Mouse (Mus musculus) natural killer cell, adult 2 months (primary cell): Measurements from ENCODE around the gene Cntn5.

ENCODE experiments used
- DNase-seq, 2 experiments: peaks; one replicate each; pipeline ENCODE4 v3.0.0; 2022; ENCODE audit warnings: low spot score in 2 of 2

Cntn5 gene

DNA sequence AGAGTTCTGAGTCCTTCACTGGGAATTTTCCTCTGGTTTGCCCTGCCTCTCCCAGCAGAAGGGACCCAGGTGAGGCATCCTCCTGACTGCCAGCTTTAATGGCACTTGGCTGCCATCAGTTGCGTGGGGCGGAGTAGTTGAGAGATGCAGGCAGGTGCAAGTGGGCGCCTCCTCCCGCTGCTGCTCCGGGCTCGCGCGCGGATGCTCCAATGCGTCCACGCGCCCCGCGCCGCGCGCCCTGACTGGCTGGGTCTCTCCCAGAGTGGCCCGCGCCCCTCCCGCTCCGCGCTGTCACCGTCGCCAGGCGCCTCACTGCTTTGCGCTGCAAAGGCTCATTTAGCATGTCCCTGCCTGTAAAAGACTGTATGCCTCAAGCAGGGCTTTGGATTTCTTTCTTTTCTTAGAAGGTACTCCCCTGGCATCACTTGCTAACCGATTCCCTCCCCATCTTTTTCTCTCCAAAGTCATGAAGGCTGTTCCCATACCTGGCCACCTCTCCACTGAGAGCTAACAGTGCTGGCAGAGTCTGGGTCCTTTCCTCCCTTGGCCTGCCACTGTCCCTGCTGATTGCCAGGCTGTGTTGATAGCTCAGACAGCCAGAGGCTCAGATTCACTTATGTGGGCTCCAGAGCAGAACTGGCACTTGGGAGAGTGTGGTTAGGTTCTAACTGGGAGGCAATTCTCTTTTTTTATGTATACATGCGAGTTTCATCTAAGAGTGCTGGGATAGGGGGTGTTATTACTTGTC lies at the start of gene Cntn5:
Gene Cntn5 (minus strand): TSS at position 160 of the 748 bp plus-strand sequence.
- DNase-seq, result no peak

DNA sequence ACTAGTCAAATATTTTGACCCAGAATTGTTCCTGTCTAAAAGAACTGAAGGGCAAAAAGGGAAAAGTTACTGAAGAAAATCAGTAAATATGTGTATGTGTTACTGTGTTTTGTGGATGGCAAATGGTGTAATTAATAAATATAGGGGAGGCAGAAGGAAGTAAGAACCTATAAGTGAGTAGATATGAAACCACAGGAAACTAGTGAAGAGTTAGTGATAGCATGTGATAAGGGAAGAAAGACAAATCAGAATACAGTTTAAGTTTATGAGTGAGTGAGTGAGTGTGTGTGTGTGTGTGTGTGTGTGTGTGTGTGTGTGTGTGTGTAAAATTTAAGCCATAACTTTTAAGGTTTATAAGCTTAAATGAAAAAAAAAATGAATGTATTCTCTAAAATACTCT lies 45.9 kb upstream of the Cntn5 start:
- no peak for DNase-seq

DNA sequence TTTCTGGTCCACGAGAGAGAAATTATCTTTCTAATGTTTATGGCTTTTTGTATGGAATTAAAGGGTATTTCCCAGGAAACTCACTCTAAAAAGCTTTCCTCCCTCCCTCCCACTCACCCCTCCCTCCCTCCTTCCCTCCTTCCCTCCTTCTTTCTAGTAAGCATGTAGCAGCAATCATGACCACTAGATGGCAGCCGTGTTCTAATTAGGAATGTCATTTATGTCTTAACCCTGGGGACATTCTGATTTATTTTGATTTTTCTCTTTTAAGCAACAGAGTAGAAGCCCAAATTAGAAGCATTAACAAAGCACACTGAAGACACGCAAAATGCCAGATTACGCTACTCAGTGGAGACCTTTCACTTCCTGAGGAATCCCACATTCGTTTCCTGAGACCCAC lies 5.0 kb upstream of the Cntn5 start:
- DNase-seq, result peak in 1 of 2 experiments; percentile 4

DNA sequence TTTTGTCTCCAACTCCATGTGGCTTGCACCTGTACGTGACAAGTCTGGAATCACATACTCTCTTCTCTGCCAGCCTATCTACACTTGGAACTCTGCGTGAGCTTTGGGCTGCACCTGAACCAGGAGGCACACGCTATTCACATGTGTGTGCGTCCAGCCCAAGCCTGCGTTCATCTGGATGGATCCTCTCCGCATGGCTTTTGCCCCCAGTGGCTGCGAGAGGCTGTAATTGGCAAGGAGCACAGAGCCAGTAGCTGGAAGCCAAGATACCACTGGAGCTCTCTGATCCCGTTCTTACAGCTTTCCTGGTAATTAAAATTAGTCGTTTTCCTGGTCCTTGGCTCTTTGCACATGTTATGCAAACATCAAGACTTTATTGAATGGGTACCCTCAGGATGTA lies 1.1 kb upstream of the Cntn5 start:
- no peak for DNase-seq

DNA sequence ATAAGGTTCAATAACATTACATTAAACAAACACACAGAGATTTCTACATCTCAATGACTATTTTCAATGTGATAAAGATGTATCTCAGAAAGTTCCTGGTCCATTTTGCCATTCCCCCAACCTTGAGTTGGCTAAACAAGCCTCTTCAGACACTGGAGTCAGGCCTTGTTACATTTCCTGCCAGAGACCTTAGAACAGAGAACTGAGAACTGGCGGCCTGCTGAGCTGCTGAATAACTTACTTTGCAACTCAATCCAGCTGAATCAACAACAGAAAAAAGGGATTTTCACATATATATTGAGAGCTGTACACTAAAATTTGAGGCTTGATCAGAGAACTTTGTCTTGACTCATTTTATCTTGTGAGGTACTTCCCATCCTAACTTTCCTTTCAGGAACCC lies 24.8 kb downstream of the Cntn5 start:
- no peak for DNase-seq

DNA sequence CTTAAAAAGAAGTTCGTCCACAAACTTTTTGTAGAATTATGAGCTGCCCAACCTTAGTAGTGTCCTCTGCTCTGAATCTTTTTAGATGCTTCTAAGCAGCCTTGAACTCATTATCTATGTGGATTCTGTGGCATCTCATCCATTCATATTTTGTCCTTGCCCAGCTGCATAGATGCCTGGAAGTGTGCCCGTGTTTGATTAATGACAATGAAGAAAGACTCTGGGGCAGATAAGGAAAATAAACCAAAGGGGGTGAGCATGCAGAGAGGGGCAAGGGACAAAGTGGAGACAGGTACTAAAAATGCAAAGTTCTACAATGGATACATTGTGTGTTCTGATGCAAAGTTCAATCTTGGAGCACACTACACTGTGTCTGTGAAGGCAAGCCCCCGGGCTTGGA lies 30.7 kb downstream of the Cntn5 start:
- no peak for DNase-seq

DNA sequence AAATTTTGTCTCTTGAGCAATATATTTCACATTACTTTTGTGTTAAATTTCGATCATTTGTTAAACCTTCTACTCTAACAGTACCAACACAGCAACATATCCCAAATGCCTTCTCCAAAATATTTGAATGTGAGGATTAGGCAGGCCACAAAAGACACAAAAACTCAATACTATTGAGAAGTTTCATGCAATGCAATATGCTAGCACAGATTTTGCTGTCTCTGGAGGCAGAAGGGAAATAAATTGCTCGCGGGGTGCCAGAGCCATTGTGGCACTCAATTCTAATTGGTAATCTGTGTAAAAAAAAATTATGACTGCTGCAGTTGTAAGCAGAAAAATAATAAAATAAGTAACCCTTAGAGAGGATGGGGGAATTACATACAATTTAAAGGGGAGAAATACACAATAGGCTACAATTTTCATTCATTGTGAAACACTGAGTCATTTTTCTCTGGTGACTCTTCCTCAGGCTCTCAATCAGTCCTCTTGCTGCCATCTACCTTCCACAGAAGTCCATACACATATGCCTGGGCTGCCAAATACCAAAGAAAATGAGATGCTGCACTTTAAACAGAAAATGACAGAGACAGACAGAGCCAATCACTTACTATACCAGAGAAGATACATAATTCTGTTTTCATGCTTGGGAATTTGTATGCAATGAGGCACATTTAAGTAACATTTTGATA lies 48.2 kb downstream of the Cntn5 start:
- DNase-seq, result no peak

DNA sequence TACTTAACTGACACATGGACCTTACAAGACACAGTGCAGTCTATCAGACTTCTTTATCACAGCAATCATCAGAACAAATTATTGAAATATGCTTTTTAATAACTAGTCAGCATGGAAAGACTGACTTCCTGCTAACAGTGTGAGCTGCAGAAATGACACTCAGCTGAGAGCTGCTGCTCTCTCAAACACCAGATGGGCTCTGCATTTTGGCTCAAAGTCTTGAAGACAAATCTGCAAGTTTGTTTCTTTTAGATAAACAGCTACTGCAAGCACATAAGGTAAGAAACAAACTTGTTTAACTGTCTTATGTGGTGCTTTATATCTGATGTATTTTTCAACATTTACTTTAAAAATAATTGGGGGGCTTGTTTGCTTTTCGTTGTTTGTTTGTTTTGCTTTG lies 87.9 kb downstream of the Cntn5 start:
- DNase-seq, result no peak

DNA sequence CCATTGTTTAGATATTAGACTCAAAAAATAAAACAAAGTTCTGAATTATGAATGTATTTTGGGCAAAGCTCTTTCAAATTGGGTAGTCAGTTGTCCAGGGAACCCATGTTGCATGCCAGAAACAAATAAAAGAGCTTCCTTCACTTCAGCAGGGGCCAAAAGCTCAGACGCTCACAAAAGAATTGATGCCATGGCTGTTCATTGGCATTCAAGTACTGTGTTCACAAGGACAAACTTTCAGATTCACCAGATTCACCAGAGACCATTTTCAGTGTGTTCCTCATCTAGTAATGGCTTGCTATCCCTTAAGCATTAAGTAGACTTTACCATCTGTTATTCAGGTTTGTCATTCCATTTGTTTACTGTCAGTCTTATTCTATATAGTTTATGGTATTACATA lies 107.4 kb downstream of the Cntn5 start:
- DNase-seq, result no peak

DNA sequence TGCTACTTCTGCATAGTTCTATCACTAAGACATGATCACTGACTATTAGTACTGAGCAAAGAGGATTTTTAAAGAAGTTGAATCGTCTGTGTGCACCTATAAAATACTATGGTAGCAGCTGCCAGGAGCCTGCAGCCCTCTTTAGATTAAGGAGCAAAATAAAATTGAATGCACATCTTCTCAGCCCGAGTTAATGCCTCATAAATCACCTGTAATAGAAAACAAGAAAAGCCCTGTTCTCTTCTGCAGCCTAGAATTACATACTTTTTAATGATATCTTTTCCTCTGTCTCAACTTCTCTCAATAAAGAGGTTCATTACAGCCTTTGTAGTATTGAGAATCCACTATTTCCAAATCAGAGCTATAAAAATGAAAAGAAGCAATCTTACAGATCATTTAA lies 109.5 kb downstream of the Cntn5 start:
- DNase-seq, result no peak

DNA sequence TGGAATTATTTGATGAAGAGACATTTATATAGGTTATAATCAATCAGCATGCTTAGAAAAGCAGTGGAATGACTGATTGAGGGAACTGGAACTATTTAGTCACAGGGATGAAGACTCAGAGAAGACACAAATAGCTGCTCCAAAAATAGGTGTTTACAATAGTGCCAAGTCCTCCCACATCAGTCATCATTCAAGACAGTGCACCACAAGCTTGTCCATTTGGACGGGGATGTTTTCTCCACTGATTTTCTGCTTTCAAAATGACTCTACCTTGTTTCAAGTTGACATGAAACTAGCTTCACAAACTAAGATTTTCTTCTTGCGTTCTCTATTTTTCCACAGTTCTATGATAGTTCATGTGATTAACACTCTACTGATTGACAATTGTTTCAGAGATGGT lies 172.7 kb downstream of the Cntn5 start:
- DNase-seq, result no peak

DNA sequence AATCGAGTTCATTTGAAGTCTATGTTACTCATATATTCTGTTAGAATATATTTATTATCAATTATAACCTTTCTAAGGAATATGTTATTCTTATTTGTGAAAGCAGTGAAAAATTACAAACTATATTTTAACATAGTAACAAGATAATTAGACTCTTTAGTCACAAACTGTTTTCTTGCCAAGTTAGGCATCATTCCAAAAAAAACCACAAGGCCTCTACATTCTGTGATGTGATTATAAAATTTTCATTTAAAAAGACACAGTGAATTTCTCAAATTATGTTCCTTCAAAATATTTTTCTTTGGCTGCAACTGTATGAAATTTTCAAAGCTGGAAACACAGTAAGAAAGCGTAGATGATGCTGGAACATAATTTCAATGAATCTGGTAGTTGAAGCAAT lies 180.4 kb downstream of the Cntn5 start:
- DNase-seq, result no peak

DNA sequence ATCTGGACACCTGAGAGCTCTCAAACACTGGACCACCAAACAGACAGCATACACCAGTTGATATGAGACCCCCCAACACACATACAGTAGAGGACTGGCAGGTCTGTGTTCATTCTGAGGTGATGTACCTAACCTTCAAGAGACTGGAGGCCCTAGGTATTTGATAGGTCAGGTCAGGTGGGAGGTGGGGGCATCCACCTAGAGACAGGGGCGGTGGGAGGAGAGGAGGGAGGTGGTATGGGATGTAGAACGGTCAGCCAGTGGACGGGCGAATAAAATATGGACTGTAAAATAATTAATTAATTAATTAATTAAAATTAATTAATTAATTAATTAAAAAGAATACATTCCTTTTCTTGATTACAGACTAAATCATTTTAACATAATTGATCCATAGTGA lies 182.5 kb downstream of the Cntn5 start:
- no peak for DNase-seq

DNA sequence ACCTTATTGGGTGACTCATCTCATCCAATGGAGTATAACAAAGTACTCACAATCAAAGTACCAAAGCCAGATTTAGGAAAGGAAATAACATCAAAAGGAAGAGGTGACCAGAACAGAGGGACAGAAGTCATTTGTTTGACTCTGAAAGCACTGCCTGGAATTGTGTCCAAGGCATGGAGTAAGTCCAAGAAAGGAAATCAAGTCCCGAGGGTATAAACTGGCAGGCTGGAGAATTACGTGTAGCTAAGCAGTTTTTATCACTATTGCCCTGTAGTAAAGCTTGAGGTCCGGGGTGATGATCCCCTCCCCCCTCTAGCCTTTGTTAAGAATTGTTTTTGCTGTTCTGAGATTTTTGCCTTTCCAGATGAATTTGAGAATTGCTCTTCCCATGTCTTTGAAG lies 185.6 kb downstream of the Cntn5 start:
- DNase-seq, result no peak

DNA sequence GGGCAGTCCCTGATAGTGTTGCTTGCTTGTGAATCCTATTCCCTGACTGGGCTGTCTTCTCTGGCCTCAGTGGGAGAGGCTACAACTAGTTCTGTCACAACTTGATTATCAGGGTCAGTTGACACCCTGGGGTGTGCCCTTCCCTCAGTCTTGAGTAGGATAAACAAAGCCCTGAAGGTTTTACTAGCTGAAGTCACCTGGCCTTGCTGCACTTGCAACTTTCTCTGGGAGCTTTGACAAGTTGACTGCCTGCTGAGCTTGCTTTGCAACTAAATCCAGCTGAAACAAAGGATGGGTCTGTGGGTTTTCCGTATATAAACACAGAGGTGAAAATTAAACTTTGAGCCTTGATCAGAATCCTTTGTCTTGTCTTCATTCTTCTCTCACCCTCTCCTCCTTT lies 190.9 kb downstream of the Cntn5 start:
- no peak for DNase-seq

DNA sequence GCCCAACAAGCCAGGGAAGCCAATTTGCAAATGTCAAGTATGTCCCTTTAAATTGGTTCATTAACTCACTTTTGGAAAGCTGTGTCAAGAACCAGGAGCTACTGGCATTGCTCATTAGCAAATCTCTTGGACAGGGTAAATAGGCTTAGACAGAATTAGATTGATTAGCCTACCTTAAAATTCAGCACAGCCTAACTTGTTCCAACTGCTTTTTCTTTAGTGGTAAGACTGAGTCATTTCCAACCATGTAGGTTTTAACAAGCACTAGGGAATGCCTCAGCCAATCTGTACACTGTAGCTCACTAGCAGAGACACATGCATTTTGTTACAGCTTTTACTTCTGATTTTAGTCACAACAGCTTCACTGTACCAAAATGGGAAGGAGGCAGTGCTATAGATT lies 222.9 kb downstream of the Cntn5 start:
- no peak for DNase-seq

DNA sequence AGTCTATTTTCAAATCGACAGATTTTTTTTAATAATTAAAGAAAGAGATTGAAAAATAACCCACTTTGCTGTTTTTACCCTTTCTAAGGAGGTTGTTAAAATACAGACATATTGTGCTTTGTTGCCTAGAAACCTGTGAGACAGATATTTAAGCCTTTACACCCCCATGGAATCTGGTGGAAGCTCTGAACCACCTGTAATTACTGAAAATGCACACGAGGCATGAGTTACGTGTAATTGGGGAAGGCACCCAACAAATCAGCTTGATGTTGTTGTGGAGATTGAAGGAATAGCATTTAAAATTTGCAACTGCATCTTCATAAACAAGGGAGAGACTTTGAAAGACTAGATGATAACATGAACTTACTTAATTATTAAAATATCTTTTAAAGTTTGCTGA lies 223.4 kb downstream of the Cntn5 start:
- DNase-seq, result no peak

DNA sequence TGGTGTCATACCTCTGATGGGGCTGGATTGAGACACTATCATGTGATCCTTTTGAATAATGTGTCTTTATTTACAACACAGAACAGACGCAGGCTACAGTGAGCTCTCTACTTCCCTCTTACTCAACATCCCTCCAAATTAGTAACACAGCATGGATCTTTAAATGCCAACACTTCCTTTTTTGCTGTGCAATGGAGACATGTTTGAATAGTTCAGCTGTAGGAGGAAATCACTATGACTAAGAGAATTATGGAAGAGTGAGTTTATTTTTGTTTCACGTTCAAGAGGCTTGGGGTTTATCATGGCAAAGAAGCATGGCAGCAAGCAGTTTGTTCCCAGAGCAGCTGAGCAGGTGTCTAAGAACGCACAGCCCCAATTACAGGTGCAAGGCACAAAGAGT lies 235.9 kb downstream of the Cntn5 start:
- DNase-seq, result no peak

DNA sequence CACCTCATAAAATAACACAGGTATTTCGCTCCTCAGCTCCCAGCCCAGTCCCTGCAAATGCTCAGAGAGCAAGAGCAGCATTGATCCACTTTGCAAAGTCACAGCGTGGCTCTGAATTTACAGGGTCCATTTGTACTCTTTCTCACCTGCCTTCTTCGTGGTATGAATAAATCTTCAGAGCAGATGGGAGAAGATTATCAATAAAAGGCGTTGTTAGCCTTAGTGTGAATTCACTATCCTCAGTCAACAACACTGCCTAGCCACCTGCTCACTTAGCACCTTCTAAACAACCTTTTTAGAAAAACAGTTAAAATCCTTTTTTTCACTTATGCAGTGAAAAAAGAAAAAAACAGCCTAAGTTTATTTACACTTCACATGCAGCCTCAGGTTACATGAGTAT lies 237.1 kb downstream of the Cntn5 start:
- DNase-seq, result no peak

DNA sequence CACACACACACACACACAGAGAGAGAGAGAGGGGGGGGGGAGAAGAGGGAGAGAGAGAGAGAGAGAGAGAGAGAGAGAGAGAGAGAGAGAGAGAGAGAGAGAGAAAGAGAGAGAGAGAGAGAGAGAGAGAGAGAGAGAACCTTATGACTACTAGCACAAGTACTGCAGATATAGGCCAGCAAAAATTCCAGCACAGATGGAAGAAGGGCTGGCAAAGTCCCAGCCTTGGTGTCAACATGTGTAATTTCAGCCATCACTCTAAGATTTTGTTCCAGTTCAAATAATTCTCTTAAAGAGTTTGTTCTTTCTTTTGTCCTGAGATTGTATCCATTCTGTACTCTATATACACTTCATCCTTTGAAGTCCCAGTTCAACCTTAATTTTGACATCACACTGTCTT lies 238.8 kb downstream of the Cntn5 start:
- no peak for DNase-seq

DNA sequence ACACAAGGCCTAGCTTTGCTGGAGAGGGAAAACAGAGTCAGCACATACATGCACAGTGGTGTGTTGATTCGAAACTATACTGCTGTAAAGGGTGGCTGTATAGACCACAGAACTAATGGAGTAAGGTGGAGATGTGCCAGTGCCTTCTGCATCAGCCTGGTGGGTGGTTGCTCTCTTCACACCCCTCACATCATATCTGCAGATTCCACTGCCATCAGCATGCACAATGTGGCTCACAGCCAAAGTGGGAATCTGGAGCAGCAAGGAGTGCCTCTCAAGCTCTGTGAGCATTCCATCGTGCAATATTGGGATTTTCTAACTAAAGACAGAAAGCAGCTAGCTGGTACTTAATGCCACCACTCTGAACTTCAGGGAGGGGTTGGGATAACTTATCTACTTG lies 241.5 kb downstream of the Cntn5 start:
- no peak for DNase-seq

DNA sequence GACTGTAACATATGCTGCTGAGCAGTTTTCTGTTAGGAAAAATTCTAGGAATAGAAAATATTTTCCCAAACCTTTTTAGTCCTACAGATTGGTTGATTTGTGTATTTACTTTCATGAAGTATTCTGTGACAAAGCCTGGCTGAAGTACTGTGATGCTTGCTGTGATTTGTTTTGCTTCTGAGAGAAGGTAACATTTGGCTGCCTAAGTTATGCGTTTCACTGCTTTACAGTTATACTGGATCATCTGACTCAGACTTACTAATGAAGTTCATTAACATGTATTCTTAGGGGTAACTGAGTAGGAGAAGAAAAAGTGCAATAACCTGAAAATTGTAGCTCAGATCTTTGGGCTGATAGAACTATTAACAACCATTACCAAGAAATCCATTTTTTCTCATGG lies 245.1 kb downstream of the Cntn5 start:
- DNase-seq, result no peak

DNA sequence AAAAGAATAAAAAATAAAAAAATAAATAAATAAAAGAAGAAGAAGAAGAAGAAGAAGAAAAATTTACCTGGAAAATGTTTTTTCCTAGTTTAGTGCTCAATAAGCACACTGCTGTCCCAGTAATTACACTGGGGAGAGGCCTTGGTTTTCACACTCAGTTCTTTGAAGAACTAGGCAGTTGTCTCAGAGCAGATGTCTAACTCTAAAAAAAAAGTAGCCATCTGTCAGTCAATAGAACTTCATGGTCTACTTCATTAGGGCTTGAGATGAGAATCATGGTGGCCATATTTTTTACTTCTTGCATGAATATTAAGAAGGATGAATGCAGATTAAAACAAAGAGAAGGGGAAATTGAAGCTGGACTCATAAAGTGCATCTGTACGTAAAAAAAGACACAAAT lies 246.5 kb downstream of the Cntn5 start:
- no peak for DNase-seq
